Mouse (Mus musculus) MEL (cell line): ENCODE measurements around the gene Rpl24. TPM values are rescaled to one million over a fixed set of nuclear protein-coding genes. Genes with fewer than 3 reads are reported as not detected.
A peak's percentile ranks its signal among the peaks of the same experiment; 100 is the strongest.

Source experiments
- DNase-seq: peaks from one replicate; pipeline ENCODE4 v3.0.0; 2011; ENCODE audit warnings: low read depth, low spot score
- H3K27ac ChIP-seq: 2 replicates; pipeline ENCODE4 v1.5.1; 2012; ENCODE audit warnings: low read depth, mild to moderate bottlenecking, control low read depth, low read length, moderate library complexity; ENCODE audit not compliant: control insufficient read depth
- H3K27me3 ChIP-seq, 2 experiments: fragments of 150-350 bp in 1 of 2; sonication (generic) in 1 of 2; 2 replicates each; pipeline ENCODE4 v1.6.1; 2012; ENCODE audit warnings: low read length in 2 of 2, mild to moderate bottlenecking in 2 of 2, improper control_type of control experiment in 1 of 2, moderate library complexity in 1 of 2; ENCODE audit not compliant: insufficient read depth in 2 of 2, control insufficient read depth in 1 of 2
- H3K36me3 ChIP-seq, 2 experiments: 2 replicates each; pipeline ENCODE4 v1.6.1; 2012 to 2014; ENCODE audit warnings: low read length in 2 of 2, improper control_type of control experiment in 1 of 2, inconsistent platforms in 1 of 2, mild to moderate bottlenecking in 1 of 2; ENCODE audit not compliant: insufficient read depth in 2 of 2, control insufficient read depth in 1 of 2
- H3K4me1 ChIP-seq, 2 experiments: fragments of 150-350 bp in 1 of 2; sonication (generic) in 1 of 2; 2 replicates each; pipeline ENCODE4 v1.6.1; 2012; ENCODE audit warnings: low read length in 2 of 2, improper control_type of control experiment in 1 of 2, mild to moderate bottlenecking in 1 of 2; ENCODE audit not compliant: insufficient read depth in 2 of 2, control insufficient read depth in 1 of 2
- H3K4me3 ChIP-seq, 2 experiments: fragments of 150-350 bp in 1 of 2; sonication (generic) in 1 of 2; 2 replicates each; pipeline ENCODE4 v1.5.1; 2012; ENCODE audit warnings: low read depth in 2 of 2, low read length in 2 of 2, mild to moderate bottlenecking in 2 of 2, moderate library complexity in 2 of 2, control low read depth in 1 of 2, improper control_type of control experiment in 1 of 2; ENCODE audit not compliant: control insufficient read depth in 1 of 2, insufficient read depth in 1 of 2
- H3K79me2 ChIP-seq: 2 replicates; pipeline ENCODE4 v1.6.1; 2012; ENCODE audit warnings: mild to moderate bottlenecking, low read length, moderate library complexity; ENCODE audit not compliant: control insufficient read depth, poor library complexity, insufficient read depth
- H3K9ac ChIP-seq: 2 replicates; pipeline ENCODE4 v1.6.1; 2012; ENCODE audit warnings: low read depth, mild to moderate bottlenecking, control low read depth, low read length, moderate library complexity; ENCODE audit not compliant: control insufficient read depth, poor library complexity, severe bottlenecking
- H3K9me3 ChIP-seq: fragments of 150-350 bp; sonication (generic); replicated peaks from 2 replicates; pipeline ENCODE4 v1.6.1; 2012; ENCODE audit warnings: mild to moderate bottlenecking, low read length, improper control_type of control experiment, moderate library complexity; ENCODE audit not compliant: insufficient read depth
- CHD2 ChIP-seq: IDR thresholded peaks from 2 replicates; pipeline ENCODE4 v1.6.1; 2011; ENCODE audit warnings: low read length, improper control_type of control experiment
- HCFC1 ChIP-seq: IDR thresholded peaks from 2 replicates; pipeline ENCODE4 v1.6.1; 2012; ENCODE audit warnings: low read depth, mild to moderate bottlenecking, inconsistent platforms, low read length, improper control_type of control experiment, moderate library complexity
- POLR2A ChIP-seq, 2 experiments: IDR thresholded peaks; 2 replicates each; pipeline ENCODE4 v1.6.1; 2011 to 2012; ENCODE audit warnings: low read length in 2 of 2, mild to moderate bottlenecking in 2 of 2, control low read depth in 1 of 2, improper control_type of control experiment in 1 of 2, low read depth in 1 of 2, moderate library complexity in 1 of 2; ENCODE audit not compliant: control insufficient read depth in 1 of 2, insufficient read depth in 1 of 2, poor library complexity in 1 of 2
- POLR2AphosphoS5 ChIP-seq: IDR thresholded peaks from 2 replicates; pipeline ENCODE4 v1.6.1; 2012; ENCODE audit warnings: low read depth, borderline replicate concordance, mild to moderate bottlenecking, inconsistent platforms, low read length, moderate library complexity, mixed read lengths
- SIN3A ChIP-seq: IDR thresholded peaks from 2 replicates; pipeline ENCODE4 v1.6.1; 2012; ENCODE audit warnings: low read length, improper control_type of control experiment, inconsistent platforms
- TBP ChIP-seq: IDR thresholded peaks from 2 replicates; pipeline ENCODE4 v1.8.0; 2011; ENCODE audit warnings: low read depth, low read length, improper control_type of control experiment
- TCF12 ChIP-seq: IDR thresholded peaks from 2 replicates; pipeline ENCODE4 v1.6.1; 2014; ENCODE audit warnings: low read depth, mild to moderate bottlenecking, inconsistent platforms, low read length, improper control_type of control experiment, moderate library complexity
- ZC3H11A ChIP-seq: IDR thresholded peaks from 2 replicates; pipeline ENCODE4 v1.6.1; 2012; ENCODE audit warnings: low read depth, mild to moderate bottlenecking, inconsistent platforms, low read length, improper control_type of control experiment
- ZNF384 ChIP-seq: IDR thresholded peaks from 2 replicates; pipeline ENCODE4 v1.6.1; 2012; ENCODE audit warnings: low read depth, mild to moderate bottlenecking, inconsistent platforms, low read length, improper control_type of control experiment
- polyA plus RNA-seq, 2 experiments: library from polyadenylated mRNA; stranded (reverse) in 1 of 2; unstranded in 1 of 2; fragments of >175 nt in 1 of 2; fragments of >200 nt in 1 of 2; gene quantifications; 2 replicates each; pipeline versions ENCODE4 v1.2.1 to v1.2.4; 2012; ENCODE audit warnings: low replicate concordance in 2 of 2, low read depth in 1 of 2; ENCODE audit not compliant: insufficient read length in 2 of 2, insufficient read depth in 1 of 2, missing spikeins in 1 of 2
- total RNA-seq: library from RNA; depleted of rRNA; stranded (reverse); fragments of 300-350 nt; gene quantifications from 2 replicates; pipeline ENCODE4 v1.2.3, GENCODE M21; 2012; rRNA removed

Gene Rpl24
- total and polyA plus RNA-seq, 3 experiments = 132 to 1,552 TPM; not detected in 1

DNA sequence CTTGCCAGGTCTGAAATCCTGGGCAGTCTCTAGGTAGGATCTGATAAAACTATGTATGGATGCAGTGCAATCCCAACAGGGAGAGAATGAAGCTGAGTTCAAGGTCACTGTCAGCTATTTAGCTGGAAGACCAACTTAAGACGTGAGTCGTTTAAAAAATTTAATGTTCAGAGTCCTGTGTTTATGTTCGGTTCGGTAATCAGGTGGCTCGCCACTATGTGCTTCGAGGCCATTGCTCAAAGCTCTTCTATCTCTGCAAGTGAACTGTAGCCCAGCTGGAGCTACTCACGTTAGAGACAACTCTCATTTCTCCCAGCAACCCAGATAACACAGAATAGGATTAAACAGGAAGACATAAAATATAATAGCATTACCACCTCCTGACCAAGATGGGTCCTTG lies 48.0 kb downstream of the Rpl24 start:
- H3K36me3 ChIP-seq = peaks cover 7 to 23% of the 10 kb centered on the region in 2 experiments

DNA sequence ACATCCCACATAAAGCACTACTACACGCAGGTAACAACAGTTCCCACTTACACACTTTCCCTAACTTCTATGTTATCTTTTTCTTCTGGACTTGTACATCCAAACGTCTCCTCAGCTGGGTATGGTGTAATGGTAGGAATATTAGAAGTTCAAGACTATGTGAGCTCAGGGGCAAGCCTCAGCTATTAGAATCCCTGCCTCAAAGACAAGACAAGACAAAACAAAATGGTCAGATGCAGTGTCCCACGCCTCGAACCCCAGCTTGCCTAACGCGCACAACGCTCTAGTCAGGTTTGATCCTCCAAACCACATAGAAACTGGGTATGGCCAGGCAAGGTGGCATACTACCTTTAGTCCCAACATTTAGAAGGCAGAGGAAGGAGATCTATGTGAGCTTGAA lies 53.6 kb downstream of the Rpl24 start:
- H3K4me3 ChIP-seq = no peak overlapping the region
- H3K79me2 ChIP-seq = peaks cover 17% of the 10 kb centered on the region
- H3K9ac ChIP-seq = no peak overlapping the region
- no peak overlapping the region for H3K27ac ChIP-seq
- no peak for DNase-seq
- peaks cover 2 to 55% of the 10 kb centered on the region in 2 experiments for H3K36me3 ChIP-seq
- H3K9me3 ChIP-seq = no peaks in the 10 kb centered on the region
- peaks cover 0 to 2% of the 10 kb centered on the region in 2 experiments; a peak in 1 of 4 replicates for H3K4me1 ChIP-seq
- TF ChIP-seq ZNF384 = no peak
- no peak for TF ChIP-seq CHD2
- TF ChIP-seq ZC3H11A = no peak
- no peaks in the 10 kb centered on the region for H3K27me3 ChIP-seq

More for the DNA sequence above, 48.0 kb downstream of the Rpl24 start:
- H3K4me1 ChIP-seq = peaks cover 0 to 2% of the 10 kb centered on the region in 2 experiments; a peak in 1 of 4 replicates
- no peak overlapping the region for H3K27ac ChIP-seq
- no peak overlapping the region for H3K4me3 ChIP-seq
- no peak for DNase-seq
- TF ChIP-seq SIN3A (no peak), POLR2AphosphoS5 (no peak), HCFC1 (no peak), POLR2A (IDR thresholded peaks at IDR 0.05; ENCODE audit: control insufficient read depth in 1 of 2, insufficient read depth in 1 of 2, low read depth in 1 of 2, low read length in 2 of 2, poor library complexity in 1 of 2) (peak in 1 of 2 experiments; percentile 43; a peak in 2 of 4 replicates), TBP (no peak), TCF12 (no peak)
- H3K27me3 ChIP-seq = no peaks in the 10 kb centered on the region
- H3K9ac ChIP-seq = no peak overlapping the region
- H3K79me2 ChIP-seq = peaks cover 1% of the 10 kb centered on the region; the same call in 1 of the 2 replicates
- no peaks in the 10 kb centered on the region for H3K9me3 ChIP-seq

Other genes starting within 250 kb of the Rpl24 start
- gene Nfkbiz, start 127.4 kb upstream of the Rpl24 start, total RNA-seq = 1.3 and 1.4 TPM in 2 replicates
- gene Nfkbiz, start 127.4 kb upstream of the Rpl24 start, polyA plus RNA-seq = 1 to 10 TPM in 1 of 2 experiments, not detected in 1; 2.4 TPM
- gene Nxpe3, start 71.0 kb upstream of the Rpl24 start, total RNA-seq = 2.5 and 2.7 TPM in 2 replicates
- 1 to 10 TPM in 1 of 2 experiments, not detected in 1; 4.3 TPM for gene Nxpe3, start 71.0 kb upstream of the Rpl24 start, polyA plus RNA-seq
- 11.1 and 12.9 TPM in 2 replicates for gene Cep97, start 31.4 kb upstream of the Rpl24 start, total RNA-seq
- 10 to 100 TPM in 1 of 2 experiments, not detected in 1; 10.7 TPM for gene Cep97, start 31.4 kb upstream of the Rpl24 start, polyA plus RNA-seq
- 17.6 and 19.0 TPM in 2 replicates for gene Zbtb11, start 7.6 kb downstream of the Rpl24 start, total RNA-seq
- 10 to 100 TPM in 1 of 2 experiments, not detected in 1; 12.5 TPM for gene Zbtb11, start 7.6 kb downstream of the Rpl24 start, polyA plus RNA-seq
- gene Pcnp, start 63.5 kb downstream of the Rpl24 start, total RNA-seq = 70.9 and 79.1 TPM in 2 replicates
- gene Pcnp, start 63.5 kb downstream of the Rpl24 start, polyA plus RNA-seq = 100 to 1,000 TPM in 1 of 2 experiments, 10 to 100 TPM in 1; 88.5 to 128 TPM
- gene Trmt10c, start 71.5 kb downstream of the Rpl24 start, total RNA-seq = 28.7 and 32.3 TPM in 2 replicates
- gene Trmt10c, start 71.5 kb downstream of the Rpl24 start, polyA plus RNA-seq = 10 to 100 TPM; 16.5 to 48.5 TPM
- 7.7 and 8.1 TPM in 2 replicates for gene Senp7, start 82.1 kb downstream of the Rpl24 start, total RNA-seq
- gene Senp7, start 82.1 kb downstream of the Rpl24 start, polyA plus RNA-seq = 10 to 100 TPM in 1 of 2 experiments, not detected in 1; 15.0 TPM
- 0.04 TPM in 1 of 2 replicates, not detected in the other for gene Impg2, start 238.0 kb downstream of the Rpl24 start, total RNA-seq
- under 1 TPM in 1 of 2 experiments, not detected in 1; 0.01 TPM for gene Impg2, start 238.0 kb downstream of the Rpl24 start, polyA plus RNA-seq